Mouse (Mus musculus) liver, adult (tissue): ENCODE data around the gene Igf2r.

Source experiments
- GATA4 ChIP-seq: IDR thresholded peaks from 2 replicates; pipeline ENCODE4 v1.6.1; 2014; ENCODE audit warnings: mild to moderate bottlenecking, low read length; ENCODE audit not compliant: insufficient replicate concordance

Igf2r gene

DNA sequence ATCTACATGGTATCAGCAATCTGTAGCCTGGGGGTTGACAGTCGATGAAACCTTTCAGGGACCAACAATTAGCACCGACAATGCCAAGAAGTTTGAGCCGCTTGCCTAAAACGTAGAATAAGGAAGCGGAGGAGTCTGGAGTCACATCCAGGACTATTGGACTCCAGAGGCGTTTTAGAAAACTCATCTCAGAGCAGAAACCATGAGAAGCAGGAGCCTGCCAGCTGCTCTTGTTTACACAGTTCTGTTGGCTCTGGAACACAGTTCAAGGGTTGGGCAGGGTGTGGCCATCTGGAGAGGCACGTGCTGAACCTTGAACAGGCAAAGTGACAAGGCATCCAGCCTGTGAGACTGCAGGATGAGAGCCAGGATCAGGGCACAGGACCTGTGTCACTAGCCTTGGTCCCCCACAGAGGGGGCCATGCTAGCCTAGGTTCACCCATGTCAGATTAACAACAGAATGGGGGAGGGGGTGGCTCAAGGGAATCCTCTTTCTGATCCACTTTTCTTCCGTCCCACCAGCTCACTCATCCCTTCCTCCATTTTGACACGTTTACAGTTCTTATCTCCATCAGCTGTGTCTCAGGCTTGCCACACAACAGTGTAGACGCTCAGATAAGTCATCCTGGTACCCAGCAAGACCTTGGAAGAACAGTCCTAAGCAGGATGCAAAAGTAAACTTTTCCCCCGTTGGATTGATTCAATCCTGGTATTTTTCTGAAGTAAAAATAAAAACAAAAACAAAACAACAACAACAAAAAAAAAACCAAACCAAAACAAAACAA, 23.1 kb upstream of the Igf2r start:
- peak; percentile 44; the same call in 1 of the 2 replicates for TF ChIP-seq GATA4

DNA sequence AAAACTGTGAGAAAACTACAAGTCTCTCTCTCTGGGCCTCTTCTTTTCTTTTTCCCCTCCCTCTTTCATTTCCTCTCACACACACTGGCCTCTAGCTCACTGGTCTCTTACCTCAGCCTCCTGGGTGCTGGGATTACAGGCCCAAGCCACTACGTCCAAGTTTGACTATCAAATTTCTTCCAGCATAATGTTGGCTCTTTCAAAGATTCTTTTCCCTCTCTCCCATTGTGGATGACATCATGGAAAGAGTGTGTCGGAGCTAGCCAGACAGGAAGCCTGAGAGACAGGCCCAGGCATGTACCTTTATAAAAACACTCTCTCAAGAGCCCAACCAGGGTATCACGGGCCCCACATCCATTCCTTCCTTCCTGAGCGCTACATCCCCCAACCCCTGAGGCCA, 22.0 kb upstream of the Igf2r start:
- TF ChIP-seq GATA4, result no peak

DNA sequence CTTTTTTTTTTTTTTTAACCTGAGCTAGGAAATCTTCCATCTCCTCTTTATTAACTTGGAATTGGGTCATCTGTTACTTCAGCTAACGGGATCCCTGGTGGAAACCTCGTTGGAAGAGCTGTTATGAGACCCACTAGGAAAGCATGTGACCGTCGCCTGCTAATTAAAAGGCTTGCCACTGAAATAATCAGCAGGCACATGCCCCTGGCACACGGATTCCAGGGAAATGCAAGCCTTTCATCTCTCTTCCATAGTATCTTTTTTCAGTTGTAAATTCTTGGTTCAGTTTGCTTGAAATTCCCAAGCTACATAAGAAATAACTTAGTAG, 21.6 kb upstream of the Igf2r start:
- no peak for TF ChIP-seq GATA4

DNA sequence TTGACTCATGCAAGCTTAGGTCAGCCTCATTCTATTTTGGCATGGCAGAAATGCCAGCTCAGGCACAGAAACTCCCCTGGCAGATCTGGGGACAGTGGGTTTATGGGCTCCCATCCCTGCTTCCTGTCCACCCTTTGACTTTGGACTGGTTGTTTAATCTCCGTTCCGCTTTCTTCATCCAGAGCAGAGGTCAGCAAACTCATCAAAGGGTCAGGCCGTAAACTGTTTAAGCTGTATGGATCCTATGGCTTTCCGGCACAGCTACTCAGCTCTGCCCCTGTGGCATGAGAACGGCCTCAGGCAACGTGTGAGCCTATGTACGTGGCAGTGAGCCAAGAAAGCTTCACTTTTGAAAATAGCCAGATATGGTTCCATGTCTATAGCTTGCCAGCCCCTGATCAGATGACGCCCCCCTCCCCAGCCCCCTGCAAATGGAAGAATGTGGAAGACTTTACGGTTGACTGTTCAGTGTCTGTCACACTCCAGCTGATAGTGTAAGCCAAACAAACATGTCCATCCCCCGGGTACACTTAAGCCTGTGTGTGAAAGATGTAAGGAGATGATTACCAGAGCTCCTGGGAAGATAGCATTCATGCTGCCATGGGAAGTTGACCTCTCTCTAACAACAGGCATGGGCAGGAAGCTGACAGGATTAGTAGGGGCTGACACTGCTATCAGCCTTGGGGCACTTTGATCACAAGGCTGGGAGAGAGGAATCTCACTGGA, 21.1 kb upstream of the Igf2r start:
- no peak for TF ChIP-seq GATA4

DNA sequence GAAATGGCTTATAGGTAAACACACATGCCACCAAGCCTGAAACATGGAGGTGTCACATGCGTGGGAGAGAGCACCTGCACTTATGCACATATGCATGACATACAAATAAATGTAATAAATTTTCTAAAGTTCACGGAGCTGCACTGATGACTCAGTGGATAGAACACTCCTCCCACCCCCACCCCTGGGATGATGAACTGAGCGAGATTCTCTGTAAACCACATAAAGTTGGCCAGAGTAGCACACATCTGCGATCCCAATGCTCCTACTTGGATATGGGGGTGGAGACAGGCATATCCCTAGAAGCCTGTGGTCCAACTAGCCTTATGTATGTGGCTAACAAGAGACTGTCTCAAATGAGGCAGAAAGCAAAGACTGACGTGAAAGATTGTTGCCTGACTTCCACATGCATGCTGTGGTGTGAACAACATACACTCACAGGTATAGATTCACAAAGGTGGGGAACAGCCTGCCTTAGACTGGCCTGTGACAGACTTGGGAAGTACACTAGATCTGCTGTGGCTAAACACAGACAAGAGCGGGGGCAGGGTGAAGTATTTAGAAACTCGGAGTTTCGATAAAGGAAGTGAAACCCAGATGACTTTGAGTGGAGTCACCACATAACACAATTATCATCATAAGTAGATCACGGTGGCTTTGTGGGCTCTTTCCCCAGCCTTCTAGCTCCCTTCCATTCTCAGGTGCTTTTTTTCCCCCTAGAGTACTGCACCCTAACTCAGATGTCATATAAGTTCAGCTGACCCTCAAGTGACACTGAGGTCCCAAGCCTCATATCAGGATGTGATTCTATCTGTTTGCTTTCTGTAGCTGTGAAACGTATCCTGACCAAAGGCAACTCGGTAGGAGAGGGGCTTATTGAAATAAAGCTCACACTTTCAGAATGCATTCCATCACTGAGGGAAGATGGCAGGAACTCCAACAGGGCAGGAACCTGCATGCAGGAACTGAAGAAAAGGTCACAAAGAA, 13.7 kb upstream of the Igf2r start:
- no peak for TF ChIP-seq GATA4

DNA sequence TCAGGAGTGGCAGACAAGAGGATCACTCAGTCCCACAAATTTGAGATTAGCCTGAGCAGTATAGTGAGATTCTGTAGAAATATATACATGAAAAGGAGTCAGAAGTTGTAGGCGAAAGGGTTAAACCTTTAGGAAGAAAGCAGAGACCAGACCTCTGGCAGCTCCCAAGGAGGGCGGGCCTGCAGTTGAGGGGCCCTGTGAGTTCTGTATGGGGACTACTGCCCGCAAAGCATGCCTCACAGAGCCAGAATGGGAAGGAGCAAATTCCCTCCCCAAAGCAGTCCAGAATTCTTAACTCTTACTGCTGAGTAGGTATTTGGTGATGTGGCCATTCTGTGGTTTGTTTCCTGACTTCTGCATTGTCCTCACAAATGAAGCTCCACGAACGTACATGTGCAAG, 11.6 kb upstream of the Igf2r start:
- TF ChIP-seq GATA4, result no peak

DNA sequence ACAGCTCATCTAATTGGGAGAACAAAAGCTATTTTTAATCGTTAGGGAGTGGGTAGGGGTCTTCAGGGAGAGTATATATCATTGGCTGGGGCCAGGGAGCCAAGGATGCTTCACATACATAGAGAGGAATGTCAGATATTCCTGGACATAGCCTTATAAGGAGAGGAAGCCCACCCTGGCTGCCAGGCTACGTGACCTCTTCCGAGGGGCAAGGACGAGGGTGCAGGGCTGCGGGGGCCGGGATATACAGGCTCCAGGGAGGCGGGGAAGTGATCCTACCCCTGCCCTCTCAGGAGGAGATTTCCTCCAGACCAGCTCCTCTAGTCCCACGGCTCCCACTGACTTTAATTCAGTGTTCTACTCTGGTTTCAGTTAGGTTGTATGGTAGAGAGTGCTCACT, 10.7 kb upstream of the Igf2r start:
- TF ChIP-seq GATA4, result no peak

DNA sequence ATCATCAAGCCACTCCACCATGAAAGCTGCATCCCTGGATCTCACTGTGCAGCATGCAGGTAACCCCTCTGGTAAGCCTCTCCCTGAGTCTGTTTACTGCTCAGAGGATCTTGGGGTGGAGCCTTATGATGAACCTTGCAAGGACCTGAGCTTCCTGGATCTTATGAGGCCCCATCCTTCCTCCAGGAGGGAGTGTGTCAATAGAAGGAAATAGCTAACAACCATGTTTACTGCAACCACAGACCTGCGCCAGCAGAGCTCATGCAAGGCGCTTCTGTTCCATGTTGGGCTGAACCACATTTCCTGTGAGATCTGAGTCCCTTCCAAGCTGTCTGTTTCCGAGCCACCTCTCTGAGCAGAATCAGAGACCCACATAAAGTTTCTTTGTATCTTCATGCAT, 10.0 kb upstream of the Igf2r start:
- TF ChIP-seq GATA4, result no peak

DNA sequence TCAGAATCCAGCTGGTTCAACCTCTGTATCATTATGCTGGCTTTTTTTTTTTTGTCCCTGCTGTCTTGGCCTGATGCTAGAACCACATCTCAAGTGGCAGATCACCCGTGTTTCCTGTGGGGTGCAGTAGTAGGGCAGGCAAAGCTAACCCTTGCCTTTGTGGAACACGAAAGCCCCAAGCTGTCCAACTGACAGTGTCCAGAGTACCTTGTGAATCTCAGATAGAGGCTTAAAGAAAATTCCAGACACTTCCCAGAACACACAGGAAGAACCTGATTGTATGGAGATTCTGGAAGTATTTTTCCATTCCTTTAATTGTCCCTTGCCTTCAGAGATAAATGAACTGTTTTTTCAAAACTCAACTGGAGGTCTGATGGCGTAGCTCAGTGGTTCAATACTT, 4.5 kb upstream of the Igf2r start:
- no peak for TF ChIP-seq GATA4

DNA sequence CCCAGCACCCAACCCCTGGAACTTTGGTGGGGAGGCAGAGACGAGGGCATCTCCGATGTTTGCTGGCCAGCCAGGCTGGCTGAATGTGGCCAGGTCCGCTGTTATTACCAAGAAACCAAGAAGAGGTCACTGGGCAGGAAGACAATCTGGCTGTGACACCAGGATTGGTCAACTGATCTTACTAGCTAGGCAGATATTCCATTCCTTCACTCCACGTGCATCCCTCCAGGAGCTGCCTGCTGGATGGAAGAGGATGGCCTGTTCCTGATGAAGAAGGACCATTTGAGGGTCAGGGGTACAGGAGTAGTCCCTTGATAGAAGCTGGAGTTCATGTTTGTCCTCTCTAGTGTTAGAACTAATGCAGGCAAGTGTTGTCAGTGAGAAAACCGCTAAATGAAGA, 1.0 kb upstream of the Igf2r start:
- TF ChIP-seq GATA4, result no peak

DNA sequence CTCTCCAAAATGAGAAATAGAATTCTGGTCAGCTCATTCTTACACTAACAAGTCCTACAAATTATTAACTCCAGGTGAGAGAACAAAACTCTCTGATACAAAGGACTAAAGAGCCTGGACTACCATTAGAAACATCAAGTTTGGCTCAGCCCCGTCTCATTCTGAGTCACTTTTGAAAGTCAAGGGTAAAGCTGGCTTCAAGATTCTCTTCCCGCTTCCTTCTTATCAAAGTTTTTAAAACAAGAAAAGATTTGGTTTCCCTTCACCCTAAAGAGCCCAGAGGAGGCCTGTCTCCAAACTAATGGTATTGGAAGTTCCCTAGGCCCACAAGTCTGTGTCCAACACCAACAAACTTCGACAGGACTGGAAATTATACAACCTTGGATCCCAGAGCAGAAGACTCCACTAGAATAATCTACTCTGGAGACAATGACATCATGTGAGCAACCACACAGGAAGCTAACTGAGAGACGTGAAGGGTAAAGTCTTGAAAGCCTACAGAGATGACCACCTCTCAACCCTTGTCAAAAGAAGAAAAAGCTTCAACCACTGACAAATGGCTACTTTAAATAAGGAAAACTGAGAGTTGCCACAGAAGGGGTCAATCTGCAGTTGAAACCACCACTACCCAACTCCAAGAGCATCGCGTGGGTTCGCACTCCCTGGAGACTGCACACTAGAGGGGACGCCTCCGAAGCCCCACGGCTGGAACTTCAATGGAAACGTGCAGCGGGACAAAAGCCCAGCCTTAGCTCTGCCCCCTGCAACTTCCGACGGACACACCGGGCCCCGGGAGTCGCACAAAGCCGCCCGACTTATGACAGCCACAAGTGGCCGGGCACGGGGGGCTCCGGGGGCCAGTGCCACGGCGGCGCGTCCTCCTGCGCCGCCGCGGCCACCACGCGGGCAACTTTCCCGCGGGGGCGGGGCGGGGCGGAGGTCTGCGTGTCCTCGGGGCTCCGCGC, 767 bp downstream of the Igf2r start:
- TF ChIP-seq GATA4, result no peak

DNA sequence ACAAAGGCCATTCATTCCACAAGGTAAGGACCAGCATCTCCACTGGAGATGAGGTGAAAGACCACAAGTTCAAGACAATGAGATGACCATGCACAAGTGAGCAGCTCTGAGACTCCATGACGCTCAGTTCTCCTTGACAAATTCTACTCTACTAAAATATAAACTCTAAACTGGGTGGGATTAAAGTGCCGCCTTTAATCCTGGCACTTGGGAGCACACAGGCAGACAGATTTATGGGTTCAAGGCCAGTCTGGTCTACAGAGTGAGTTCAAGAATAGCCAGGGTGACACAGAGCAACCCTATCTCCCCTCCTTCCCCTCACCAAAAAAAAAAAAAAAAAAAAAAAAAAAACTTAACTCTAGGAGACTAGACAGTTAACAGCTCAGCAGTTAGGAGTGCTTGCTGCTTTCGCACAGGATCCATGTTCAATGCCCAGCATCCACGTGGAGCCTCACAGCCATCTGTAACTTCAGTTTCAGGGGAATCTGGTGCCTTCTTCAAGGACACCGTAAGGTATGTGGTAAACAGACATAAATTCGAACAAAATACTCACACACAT, 2.1 kb downstream of the Igf2r start:
- TF ChIP-seq GATA4, result no peak

DNA sequence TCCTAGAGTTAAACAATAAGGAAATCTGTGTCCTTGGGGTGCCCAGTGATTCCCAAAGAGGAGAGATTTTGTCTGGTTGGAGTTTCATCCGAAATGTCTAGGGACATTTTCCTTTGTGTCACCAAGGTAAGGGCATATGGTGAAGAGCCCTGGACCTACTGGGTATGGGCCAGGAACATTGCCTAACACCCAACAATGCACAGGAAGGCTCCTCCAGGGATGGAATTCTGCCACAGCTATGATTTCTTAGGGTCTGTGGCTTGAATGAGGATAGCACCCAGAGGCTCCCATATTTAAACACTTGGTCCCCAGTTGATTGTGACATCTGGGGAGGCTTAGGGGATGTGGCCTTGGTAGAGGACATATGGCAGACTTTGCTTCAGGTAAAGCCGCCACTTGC, 6.1 kb downstream of the Igf2r start:
- no peak for TF ChIP-seq GATA4
